Mouse (Mus musculus) gastrocnemius, adult 2 months (tissue): ENCODE data around the gene Gba. TPM values are rescaled to one million over a fixed set of nuclear protein-coding genes. Genes with fewer than 3 reads are reported as not detected.
"Not testable (repeated sequence)": the region's sequence is repeated elsewhere in the genome, so short reads cannot be mapped to it uniquely, and the experiment has no call there.

Source experiments
- DNase-seq: peaks from one replicate; pipeline ENCODE4 v3.0.0; 2022
- H3K27ac ChIP-seq: fragments of 200-600 bp; 2 replicates; pipeline ENCODE4 v1.8.1; 2022; ENCODE audit warnings: mild to moderate bottlenecking
- H3K4me3 ChIP-seq: fragments of 200-600 bp; 2 replicates; pipeline ENCODE4 v1.8.1; 2022; ENCODE audit warnings: mild to moderate bottlenecking, moderate library complexity
- CTCF ChIP-seq: fragments of 200-600 bp; IDR thresholded peaks from 2 replicates; pipeline ENCODE4 v1.8.1; 2022; ENCODE audit warnings: antibody characterized with exemption, mild to moderate bottlenecking, moderate library complexity
- intact Hi-C: fragments of 180-260 bp; cut with DNase I; formaldehyde crosslinking; loops from one replicate; pipeline ENCODE4 v1.15.1; 2025
- long read RNA-seq, 2 experiments: library from polyadenylated mRNA; stranded (forward); transcript quantifications; one replicate each; pipeline ENCODE4 v2.0.0; 2021
- total RNA-seq, 2 experiments: library from RNA; stranded (reverse); gene quantifications; 2 replicates each; pipeline ENCODE4 v1.2.3; 2021

Gba gene
- 10 to 100 TPM; 17.4 to 19.7 TPM for total RNA-seq
- long read RNA-seq, experiment 1, transcript Gba-201 (11 exons, 1,779 nt) = major isoform, 9 of 13 reads
- long read RNA-seq, experiment 1, partial matches to known transcripts = 2 of 13 reads
- long read RNA-seq, experiment 1, other reads (novel, unspliced or antisense) = 0 of 13 reads
- long read RNA-seq, experiment 2, transcript Gba-201 (11 exons, 1,779 nt) = major isoform, 8 of 10 reads
- long read RNA-seq, experiment 2, partial matches to known transcripts = 0 of 10 reads
- long read RNA-seq, experiment 2, other reads (novel, unspliced or antisense) = 1 of 10 reads

GRCm38 (mm10) chr3:89202253-89203141, at the start of gene Gba:
Gene Gba, plus strand, starts transcription at chr3:89202928.
- Histone ChIP-seq H3K4me3 (peak within 1 kb of the TSS; percentile 77), H3K27ac (peak within 1 kb of the TSS; percentile 81)
- peak; percentile 85 for DNase-seq
- TF ChIP-seq CTCF = no peak
- intact Hi-C loops = no loop called here

GRCm38 (mm10) chr3:89156951-89157350, 45.8 kb upstream of the Gba start:
- intact Hi-C loops = no loop called here
- H3K27ac ChIP-seq = no peak overlapping the region
- no peak for TF ChIP-seq CTCF
- DNase-seq = no peak
- H3K4me3 ChIP-seq = no peak overlapping the region

GRCm38 (mm10) chr3:89158651-89159050, 44.1 kb upstream of the Gba start:
- Histone ChIP-seq H3K27ac (no peak overlapping the region), H3K4me3 (no peak overlapping the region)
- no peak for DNase-seq
- intact Hi-C loops = no loop called here
- no peak for TF ChIP-seq CTCF

- DNase-seq = peak; percentile 64
- no peak for TF ChIP-seq CTCF
- H3K4me3 ChIP-seq = peak overlapping the region; percentile 77
- intact Hi-C loops = no loop called here
- H3K27ac ChIP-seq = no peak overlapping the region
These were observed 43.5 kb upstream of the Gba start for GRCm38 (mm10) chr3:89159211-89159610.

GRCm38 (mm10) chr3:89159616-89160344, 42.9 kb upstream of the Gba start, which contains the start of gene Hcn3:
Gene Hcn3, minus strand, starts transcription at chr3:89160196.
- TF ChIP-seq CTCF = peak; percentile 63
- peak; percentile 73 for DNase-seq
- intact Hi-C loops = loop anchor here (1.0 to 10.0 kb wide), 2 partner anchors 55 to 69 kb away; partner anchors contain the start of gene Thbs3
- Histone ChIP-seq H3K4me3 (peak within 1 kb of the TSS; percentile 77), H3K27ac (no peak within 1 kb of the TSS)

- not testable (repeated sequence) for H3K4me3 ChIP-seq, DNase-seq, H3K27ac ChIP-seq
- intact Hi-C loops = loop anchor here (10.0 kb wide), 1 partner anchor 54 kb away; the partner anchor contains the start of gene Thbs3
These were observed 41.5 kb upstream of the Gba start for GRCm38 (mm10) chr3:89161207-89161606.

- H3K27ac ChIP-seq = no peak overlapping the region
- no peak for DNase-seq
- no peak overlapping the region for H3K4me3 ChIP-seq
- intact Hi-C loops = loop anchor here (10.0 kb wide), 1 partner anchor 53 kb away; the partner anchor contains the start of gene Thbs3
- no peak for TF ChIP-seq CTCF
These were observed 40.9 kb upstream of the Gba start for GRCm38 (mm10) chr3:89161786-89162185.

GRCm38 (mm10) chr3:89163123-89163522, 39.6 kb upstream of the Gba start:
- H3K4me3 ChIP-seq = no peak overlapping the region
- no peak for TF ChIP-seq CTCF
- DNase-seq = no peak
- intact Hi-C loops = loop anchor here (10.0 kb wide), 1 partner anchor 52 kb away; the partner anchor contains the start of gene Thbs3
- H3K27ac ChIP-seq = no peak overlapping the region

- DNase-seq = no peak
- H3K27ac ChIP-seq = peak overlapping the region; percentile 97
These were observed 39.0 kb upstream of the Gba start for GRCm38 (mm10) chr3:89163643-89164245.

GRCm38 (mm10) chr3:89164506-89165267, 38.0 kb upstream of the Gba start, which contains the start of gene Clk2:
Gene Clk2, plus strand, starts transcription at chr3:89164795.
- DNase-seq = peak; percentile 98
- peak within 1 kb of the TSS; percentile 90 for H3K4me3 ChIP-seq
- H3K27ac ChIP-seq = peak within 1 kb of the TSS; percentile 97
- TF ChIP-seq CTCF = no peak
- intact Hi-C loops = loop anchor here (10.0 kb wide), 1 partner anchor 50 kb away; the partner anchor contains the start of gene Thbs3

More at GRCm38 (mm10) chr3:89163643-89164245, 39.0 kb upstream of the Gba start:
- intact Hi-C loops = loop anchor here (10.0 kb wide), 1 partner anchor 51 kb away; the partner anchor contains the start of gene Thbs3
- H3K4me3 ChIP-seq = peak overlapping the region; percentile 90
- TF ChIP-seq CTCF = no peak

GRCm38 (mm10) chr3:89165268-89165870, 37.4 kb upstream of the Gba start:
- no peak for DNase-seq
- intact Hi-C loops = loop anchor here (10.0 kb wide), 1 partner anchor 49 kb away; the partner anchor contains the start of gene Thbs3
- peak overlapping the region; percentile 97 for H3K27ac ChIP-seq

More at GRCm38 (mm10) chr3:89165268-89165870, 37.4 kb upstream of the Gba start:
- TF ChIP-seq CTCF = no peak
- peak overlapping the region; percentile 90 for H3K4me3 ChIP-seq
